Mouse (Mus musculus) c-Kit-positive CD71-negative TER-119-negative erythroid progenitor cells, embryonic 14.5 days (primary cell): Measurements from ENCODE around the gene Sumo2.
"Not testable (repeated sequence)": the region's sequence is repeated elsewhere in the genome, so short reads cannot be mapped to it uniquely, and the experiment has no call there.

Experiments
- DNase-seq: peaks from one replicate; pipeline ENCODE4 v3.0.0-alpha.2; 2013; ENCODE audit warnings: low read depth

The Sumo2 gene

GRCm38 (mm10) chr11:115483278-115483677 lies 52.8 kb downstream of the Sumo2 start:
- no peak for DNase-seq

GRCm38 (mm10) chr11:115481553-115482259 lies 54.4 kb downstream of the Sumo2 start:
- DNase-seq, result no peak

- no peak for DNase-seq
Measured at GRCm38 (mm10) chr11:115478296-115478938, 57.7 kb downstream of the Sumo2 start.

- not testable (repeated sequence) for DNase-seq
Measured at GRCm38 (mm10) chr11:115477388-115477787, 58.7 kb downstream of the Sumo2 start.

GRCm38 (mm10) chr11:115476630-115477029 lies 59.4 kb downstream of the Sumo2 start:
- DNase-seq, result not testable (repeated sequence)

- DNase-seq, result no peak
Measured at GRCm38 (mm10) chr11:115475758-115476237, 60.3 kb downstream of the Sumo2 start.

GRCm38 (mm10) chr11:115475025-115475757 lies 60.9 kb downstream of the Sumo2 start, which contains the start of gene Armc7:
Gene Armc7, plus strand, starts transcription at chr11:115475667.
- DNase-seq, result peak; percentile 96

- DNase-seq, result peak; percentile 98
Measured at GRCm38 (mm10) chr11:115473626-115474275, 62.3 kb downstream of the Sumo2 start.
